Mouse (Mus musculus): ENCODE results near the gene Snrpa. TPM values are rescaled to one million over a fixed set of nuclear protein-coding genes. Genes with fewer than 3 reads are reported as not detected.
A peak's percentile ranks its signal among the peaks of the same experiment; 100 is the strongest.
"Not testable (repeated sequence)": the region's sequence is repeated elsewhere in the genome, so short reads cannot be mapped to it uniquely, and the experiment has no call there.

Gene Snrpa
- total RNA-seq (2021) (10 to 100 TPM; 72.5 to 93.0 TPM), polyA plus RNA-seq (2012; rRNA removed) (223 and 231 TPM in 2 replicates)
- long read RNA-seq, transcript Snrpa-202 (7 exons, 1,336 nt) = major isoform, 41 of 89 reads
- long read RNA-seq, transcript Snrpa-201 (7 exons, 1,365 nt) = minor isoform, 35 of 89 reads
- long read RNA-seq, transcript Snrpa-206 (6 exons, 1,288 nt) = minor isoform, 5 of 89 reads
- long read RNA-seq, partial matches to known transcripts = 4 of 89 reads
- long read RNA-seq, other reads (novel, unspliced or antisense) = 3 of 89 reads

DNA sequence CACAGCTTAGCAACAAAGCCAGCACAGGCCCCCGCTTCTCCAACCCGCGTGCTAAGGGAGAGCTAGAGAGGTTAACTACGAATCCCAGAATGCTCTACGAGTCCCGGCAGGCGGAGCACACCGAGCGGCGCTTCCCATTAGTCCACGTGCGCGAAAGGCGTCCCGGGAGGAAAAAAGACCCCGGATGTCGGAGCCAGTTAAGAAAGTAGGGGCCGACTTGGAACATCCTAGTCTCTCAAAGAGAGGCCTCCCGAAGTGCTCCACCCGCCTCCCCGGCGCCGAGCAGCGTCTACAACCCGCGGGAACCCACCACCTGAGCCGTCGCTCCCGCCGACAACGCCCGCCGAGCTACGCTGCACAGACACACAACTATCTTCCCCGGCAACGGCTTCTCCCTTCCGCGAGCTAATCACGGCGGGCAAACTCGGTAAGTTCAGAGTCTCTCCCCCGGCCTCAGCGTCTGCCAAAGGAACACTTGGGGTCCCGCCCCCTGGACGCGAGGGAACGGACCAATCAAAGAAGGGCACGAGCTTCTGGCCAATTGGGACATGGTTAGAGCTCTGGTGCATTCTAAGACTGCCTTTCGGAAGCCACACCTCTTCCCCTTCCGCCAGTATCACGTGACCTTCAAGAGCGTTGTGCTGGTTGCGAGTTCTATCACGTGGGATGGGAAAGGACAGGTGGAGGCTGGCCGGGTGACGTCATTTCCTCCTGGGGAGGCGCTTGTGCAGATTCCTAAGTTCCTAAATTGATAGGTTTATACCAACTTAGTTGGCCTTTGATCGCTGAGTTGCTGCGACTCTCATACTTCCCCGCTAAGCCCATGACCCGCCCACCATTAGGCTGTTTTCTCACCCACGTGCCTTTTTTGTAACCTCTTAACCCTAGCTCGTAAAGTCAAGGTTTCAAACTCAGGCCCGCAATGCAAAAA lies at the start of gene Snrpa, which contains the start of gene BC024978:
Gene Snrpa, minus strand, starts transcription at position 591 of the 931 bp plus-strand sequence.
Gene BC024978, plus strand, starts transcription at position 101 of the 931 bp plus-strand sequence.
- peak; percentile 98 for DNase-seq

DNA sequence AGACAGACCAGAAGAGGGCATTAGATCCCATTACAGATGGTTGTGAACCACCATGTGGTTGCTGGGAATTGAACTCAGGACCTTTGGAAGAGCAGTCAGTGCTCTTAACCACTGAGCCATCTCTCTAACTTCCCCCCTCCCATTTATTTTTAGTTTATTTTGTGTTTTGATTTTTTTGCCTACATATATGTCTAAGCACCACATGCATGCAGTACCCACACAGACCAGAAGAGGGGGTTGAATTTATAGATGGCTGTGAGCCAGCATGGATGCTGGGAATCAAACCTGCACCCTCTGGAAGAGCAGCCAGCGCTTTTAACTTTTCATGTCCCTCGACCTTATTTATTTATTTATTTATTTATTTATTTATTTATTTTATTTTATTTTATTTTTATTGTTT lies 48.0 kb upstream of the Snrpa start:
- DNase-seq = not testable (repeated sequence)

DNA sequence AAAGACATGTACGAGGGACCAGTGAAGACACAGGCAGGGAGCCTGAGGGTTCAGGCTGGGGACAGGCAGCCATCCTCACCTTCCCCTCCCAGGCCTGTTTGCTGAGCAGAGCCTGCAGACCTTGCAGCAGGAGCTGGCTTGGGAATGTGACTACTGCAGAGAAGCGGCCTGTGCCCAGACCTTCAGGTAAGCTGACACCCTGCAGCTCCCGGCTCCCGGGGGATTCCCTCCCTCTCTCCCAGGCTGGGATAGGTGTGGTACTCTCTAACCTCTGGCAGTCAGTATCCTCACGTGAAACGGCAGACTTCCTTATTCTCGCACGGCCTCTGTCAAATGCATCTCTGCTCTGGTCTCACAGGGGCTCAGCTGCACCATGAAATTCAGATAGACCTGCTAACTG lies 47.1 kb upstream of the Snrpa start:
- no peak for DNase-seq

DNA sequence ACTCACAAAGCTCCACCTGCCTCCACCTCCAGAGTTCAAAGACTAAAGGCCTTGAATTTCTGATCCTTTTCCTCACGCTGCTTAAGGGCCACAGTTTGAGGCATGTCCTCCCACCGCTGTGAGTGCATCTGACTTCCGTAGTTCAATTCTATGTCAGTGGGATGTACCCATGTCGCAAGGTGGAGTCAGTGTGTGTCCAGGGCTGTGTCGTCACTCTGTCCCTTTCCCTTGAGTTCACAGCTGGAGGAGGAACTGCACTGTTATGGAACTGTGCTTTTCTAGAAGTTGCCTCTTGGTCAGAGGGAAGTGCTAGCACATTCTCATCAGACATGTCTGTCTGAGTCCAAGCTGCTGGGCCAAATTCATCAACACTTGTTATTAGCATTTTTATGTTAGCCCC lies 42.5 kb upstream of the Snrpa start:
- no peak for DNase-seq

DNA sequence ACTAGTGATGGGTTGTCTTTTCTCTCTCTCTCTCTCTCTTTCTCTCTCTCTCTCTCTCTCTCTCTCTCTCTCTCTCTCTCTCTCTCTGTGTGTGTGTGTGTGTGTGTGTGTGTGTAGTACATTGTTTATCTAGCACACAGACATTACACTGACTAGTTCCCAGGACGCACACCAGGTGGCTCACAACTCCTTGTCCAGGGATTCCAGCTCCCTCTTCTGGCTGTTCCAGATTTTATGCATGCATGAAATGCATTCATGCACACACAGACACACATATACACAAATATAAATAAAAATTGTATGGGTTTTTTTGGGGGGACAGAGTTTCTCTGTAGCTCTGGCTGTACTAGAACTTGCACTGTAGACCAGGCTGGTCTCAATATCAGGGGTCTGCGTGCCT lies 41.5 kb upstream of the Snrpa start:
- DNase-seq = no peak

DNA sequence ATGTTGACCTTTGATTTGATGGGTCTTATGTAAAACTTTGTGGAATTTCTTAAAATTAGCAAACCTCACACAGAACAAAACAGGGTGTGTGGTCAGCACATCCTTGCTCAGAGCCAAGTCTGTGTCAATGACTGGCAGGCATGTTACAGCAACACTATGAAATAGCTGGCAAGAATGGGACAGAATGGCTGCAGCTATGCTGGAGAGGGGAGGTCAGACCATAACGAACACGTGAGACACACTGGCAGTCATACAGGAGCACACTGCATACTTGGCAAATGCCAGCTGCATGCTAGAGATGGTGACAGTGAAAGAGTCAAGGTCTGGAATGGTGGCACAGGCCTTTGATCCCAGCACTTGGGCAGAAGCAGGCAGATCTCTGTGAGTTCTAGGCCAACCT lies 39.7 kb upstream of the Snrpa start:
- peak; percentile 77 for DNase-seq

DNA sequence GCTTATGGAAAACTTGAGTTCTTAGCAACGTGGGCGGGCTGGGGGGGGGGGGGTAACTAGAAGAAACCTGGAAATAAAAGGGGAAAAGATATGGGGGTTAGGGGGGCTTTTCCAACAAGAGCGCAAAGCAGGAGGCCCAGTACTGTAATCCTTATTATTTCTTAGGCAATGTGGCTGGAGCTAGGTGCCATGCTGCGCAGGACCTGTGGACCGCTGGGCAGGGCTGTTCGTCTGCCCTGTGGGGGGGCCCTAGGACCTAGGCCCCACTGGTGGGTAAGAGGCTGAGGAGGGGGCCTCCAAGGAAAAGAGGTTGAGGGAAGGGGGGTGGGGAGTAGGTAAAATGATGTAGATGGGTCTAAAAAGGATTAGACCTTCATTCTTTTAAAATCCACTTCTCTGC lies 37.2 kb upstream of the Snrpa start:
- DNase-seq = no peak

DNA sequence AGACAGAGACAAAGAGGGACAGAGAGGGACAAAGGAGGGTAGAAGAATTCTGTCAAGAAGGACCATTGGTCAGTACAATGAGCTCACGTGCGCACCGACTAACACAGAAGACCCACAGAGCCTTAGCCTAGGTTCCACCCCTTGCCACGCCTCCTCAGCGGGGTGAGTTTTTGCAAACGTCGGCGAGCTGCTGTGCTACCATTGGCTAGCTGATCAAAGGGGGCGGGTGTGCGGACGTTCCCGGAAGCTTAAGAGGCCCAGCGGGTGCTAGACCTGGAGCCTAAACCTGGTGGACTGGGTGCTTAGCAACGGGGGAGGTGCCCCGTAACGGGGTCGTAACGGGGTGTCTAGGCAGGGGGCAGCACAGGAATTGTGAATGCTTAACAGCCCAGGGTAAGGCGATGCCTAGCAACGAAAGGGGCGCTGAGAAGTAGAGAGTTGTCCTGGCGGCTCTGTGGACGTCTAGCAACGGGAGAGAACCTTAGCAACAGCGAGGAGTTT lies 36.8 kb upstream of the Snrpa start, which contains the start of gene Coq8b:
Gene Coq8b, plus strand, starts transcription at position 243 of the 501 bp plus-strand sequence.
- peak; percentile 97 for DNase-seq

DNA sequence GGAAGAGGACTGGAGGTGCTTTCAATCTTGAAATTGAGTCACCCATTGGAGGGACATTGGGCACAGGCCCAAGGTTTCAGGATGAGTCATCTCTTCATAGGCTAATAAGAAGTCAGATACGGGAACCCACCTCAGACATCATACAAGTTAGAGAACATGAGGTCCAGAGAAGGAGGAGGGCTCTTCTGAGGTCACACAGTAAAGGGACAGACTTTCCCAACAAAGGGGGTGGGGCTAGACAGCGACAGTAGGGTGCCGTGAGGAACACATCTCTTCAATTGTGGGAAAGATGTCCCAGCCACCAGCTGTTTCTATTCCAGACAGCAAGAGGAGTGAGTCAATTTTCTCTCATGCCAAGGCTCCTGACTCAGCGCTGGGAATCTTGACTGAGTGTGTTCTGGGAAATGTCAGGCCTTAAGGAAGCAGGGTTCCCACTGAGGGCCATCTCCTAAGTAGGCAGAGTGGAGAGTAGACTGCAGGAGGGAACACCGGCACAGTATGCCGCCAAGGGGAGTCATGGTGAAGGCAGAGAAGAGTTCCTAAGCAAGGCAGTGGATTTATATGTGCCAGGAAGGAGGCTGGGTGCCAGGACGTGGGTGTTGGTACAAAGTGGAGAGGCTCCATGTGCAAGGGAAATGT lies 35.7 kb upstream of the Snrpa start:
- peak; percentile 93 for DNase-seq

DNA sequence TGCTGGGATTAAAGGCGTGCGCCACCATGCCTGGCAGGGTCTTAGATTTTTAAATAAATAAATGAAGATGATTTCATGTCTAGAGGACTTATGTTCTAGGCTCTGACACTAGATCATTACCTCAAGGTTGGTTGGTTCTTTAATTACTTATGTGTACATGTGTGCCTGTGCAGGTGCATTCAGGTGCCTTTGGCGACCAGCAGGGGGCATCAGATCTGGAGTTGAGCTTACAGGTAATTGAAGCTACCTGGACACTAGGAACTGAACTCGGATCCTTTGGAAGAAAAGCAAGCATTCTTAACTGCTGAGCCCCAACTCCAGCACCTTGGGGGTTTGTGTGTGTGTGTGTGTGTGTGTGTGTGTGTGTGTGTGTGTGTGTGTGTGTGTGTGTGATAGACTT lies 34.7 kb upstream of the Snrpa start:
- DNase-seq = no peak

DNA sequence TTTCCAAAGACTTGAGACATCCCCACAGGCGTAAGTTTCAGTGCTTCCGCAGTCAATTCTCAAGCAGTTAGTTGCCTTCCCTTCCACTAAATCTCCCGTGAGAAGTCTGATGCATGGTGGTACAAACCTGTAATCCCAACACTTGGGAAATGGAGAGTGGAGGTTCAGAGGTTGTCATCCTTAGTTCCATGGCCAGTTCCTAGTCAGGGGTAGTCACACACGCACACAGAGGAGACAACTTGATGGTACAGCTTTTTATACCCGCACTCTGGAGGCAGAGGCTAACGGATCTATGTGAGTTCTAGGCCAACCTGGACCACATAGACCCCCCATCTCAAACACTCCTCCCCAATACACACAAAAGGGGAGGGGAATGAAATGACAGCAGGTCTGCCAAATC lies 32.8 kb upstream of the Snrpa start:
- DNase-seq = no peak

DNA sequence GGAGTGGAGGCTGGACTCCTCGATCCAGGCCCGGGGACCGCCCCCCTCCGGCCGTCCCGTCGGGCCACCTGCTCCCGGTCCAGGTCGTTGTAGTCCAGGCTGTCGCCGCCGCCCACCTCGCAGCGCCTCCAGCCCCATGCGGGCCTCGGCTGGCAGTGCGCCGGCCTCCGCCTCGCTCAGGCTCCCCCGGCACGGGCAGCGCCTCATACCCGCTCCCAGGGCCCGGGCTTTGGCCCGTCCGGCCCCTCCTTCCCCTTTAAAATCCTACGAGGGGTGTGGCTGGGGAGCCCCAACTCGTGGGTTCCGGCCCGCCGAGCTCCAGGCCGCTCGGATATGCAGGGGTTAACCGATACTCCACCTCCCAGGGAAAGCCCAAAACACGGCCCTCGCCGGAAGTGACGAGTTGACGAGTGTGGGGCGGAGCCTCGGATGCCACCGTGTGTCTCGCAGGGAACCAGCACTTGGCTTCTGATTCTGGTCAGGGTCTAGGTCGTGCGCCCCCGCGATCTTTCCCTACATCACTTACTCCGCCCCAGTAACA lies 32.3 kb upstream of the Snrpa start, which contains the start of gene Itpkc:
Gene Itpkc, minus strand, starts transcription at position 381 of the 541 bp plus-strand sequence.
- peak; percentile 96 for DNase-seq

DNA sequence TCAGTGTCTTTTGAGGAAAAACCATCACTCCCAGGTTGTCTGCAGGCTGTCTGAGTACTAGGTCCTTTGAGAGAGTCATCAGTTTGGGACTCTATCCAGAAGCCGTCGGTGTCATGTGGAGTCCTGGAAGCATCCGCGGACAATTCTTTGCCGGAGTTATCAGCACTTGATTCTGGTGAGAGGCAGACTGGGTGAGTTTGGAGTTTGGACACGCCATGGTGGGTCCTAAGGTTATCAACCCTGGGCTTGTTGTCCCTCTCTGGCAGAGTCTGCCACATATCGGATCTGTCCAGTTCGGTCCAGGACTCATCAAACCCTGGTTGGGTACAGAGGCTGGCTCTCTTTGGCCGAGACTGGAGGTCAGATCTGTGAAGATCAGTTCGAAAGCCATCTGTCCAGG lies 31.6 kb upstream of the Snrpa start:
- DNase-seq = peak; percentile 65

DNA sequence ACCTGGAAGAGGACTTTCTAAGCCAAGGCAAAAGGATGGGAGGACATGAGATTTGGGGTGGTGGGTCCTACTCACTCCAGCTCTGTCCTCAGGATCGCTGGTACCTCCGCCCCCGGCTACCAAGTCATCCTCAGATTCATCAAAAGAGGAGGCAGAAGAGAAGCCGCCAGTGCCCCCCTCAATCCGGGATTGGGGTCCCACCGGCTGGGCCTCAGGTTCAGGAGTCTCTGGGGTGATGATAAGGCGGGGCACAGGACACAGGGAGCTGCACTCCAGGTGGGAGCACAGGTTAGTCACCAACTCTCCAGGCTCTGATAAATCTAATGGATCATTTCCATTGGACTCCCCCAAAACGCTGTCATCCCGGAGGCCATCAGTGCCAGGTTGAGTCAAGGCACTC lies 31.2 kb upstream of the Snrpa start:
- no peak for DNase-seq

DNA sequence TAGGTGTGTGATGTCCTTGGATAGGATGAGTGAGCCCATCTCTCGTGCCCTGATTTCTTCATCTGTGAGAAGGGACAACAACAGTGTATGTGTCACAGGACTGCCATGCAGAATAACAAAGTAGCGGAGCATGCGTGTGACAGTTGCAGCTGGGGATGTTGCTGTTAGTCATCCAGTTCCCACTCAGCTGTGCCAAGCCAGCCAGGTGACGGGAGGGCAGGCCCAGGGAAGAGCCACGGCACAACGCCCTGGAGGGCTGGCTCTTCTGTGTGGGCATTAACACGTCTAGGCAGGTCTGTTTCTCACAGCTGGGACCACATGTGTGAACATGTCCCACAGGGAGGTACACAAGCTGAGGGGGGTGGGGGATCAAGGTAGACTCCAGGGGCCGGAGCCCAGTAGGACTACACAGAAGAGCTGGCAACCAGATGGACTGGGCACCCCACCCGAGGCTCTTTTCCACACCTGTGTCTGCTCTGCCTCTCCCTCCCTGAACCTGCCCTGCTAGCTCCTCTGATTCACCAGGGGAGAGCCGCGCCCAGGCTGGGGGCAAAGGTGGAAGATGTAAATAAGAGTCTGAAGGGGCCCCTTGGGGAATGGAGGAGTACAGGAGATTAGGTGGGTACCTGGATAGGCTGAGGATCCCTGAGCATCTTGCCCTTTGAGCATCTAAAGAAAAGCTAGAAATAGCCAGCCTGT lies 29.0 kb upstream of the Snrpa start:
- peak; percentile 81 for DNase-seq

DNA sequence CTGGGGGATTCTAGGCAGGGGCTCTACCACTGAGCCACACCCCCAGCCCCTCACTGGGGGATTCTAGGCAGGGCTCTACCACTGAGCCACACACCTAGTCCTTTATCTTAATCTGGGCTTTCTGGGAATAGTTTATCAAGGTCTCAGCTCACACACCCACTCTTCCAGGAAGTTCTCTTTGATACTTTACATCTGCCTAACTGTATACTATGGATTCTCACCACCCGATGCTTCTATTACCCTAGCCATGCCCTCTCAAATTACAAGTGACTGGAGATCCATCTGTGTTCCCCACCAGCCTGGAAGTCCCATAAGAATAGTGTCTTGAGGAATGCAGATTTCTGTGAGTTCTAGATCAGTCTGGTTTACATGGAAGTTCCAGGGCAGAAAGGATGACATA lies 26.5 kb upstream of the Snrpa start:
- DNase-seq = no peak

DNA sequence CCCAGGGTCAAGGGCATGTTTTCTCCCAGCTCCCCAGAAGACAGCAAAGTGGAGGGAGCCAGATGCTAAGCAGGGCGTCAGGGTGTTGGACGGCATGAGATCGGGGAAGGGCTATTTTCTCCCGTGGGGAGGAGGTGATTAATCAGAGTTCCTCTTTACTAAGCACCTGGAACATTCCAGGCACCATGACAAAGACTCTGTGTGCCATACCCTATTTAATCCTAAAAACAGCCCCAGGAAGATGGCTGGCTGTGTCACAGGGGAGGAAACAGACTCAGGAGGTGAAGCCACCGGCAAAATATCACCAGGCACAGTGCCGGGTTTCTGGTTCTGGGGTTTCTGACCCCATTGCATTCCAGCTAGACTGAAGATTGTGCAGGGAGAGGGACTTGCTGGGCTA lies 25.9 kb upstream of the Snrpa start:
- no peak for DNase-seq

DNA sequence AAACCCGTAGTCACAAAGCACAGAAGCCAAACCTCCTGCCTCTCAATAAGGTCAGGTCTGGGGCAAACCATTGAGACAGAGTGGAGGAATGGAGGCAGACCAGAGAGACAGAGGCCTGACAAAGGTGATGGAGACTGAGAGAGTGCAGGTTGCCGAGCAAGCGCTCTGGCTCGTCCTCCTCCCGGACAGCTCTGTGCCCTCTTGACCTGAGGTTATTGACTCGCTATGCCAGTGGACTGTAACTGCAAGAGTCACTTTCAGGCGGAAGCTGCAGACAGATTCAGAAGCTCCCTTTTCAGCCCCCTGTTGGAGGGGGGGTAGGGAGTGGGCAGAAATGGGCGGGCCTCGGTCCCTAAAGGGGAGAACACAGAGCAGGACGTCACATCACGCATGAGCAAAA lies 23.9 kb upstream of the Snrpa start:
- no peak for DNase-seq

DNA sequence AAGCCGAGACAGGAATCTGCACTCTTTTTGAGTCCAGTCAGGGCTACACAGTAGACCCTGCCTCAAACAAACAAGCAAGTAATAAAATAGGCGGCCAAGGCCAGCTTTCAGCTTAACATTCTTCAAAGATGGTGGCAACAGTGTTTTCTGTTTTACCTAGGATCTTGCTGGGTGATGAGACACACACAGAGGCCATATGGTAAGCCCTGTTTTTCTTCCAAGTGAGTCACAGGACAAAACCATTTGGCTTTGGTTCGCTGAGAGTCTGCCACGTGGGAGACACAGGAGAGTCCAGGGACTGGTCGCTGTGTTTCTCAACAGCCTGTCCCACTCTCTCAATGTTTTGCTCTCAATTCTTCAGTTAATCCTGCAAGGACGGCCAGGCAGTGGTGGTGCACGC lies 22.5 kb upstream of the Snrpa start:
- DNase-seq = peak; percentile 50

DNA sequence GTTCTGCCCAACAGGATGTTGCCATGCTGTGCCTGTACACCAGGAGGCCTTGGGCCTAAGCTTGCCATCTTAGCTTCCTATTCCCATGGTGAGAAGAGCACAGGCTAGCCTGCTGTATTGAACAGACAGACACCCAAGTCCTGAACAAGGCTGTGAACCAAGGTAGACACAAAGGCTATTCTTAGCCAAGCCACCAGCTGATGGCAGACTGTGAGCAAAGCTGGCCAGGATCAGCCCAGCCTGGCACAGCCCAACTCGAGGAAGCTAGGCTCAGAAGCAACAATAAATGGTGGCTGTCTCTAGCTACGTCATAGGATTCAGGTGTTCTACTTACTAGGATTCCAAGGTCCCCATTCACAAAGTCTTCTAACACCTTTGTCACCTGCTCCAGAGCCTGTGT lies 16.6 kb upstream of the Snrpa start:
- DNase-seq = no peak

DNA sequence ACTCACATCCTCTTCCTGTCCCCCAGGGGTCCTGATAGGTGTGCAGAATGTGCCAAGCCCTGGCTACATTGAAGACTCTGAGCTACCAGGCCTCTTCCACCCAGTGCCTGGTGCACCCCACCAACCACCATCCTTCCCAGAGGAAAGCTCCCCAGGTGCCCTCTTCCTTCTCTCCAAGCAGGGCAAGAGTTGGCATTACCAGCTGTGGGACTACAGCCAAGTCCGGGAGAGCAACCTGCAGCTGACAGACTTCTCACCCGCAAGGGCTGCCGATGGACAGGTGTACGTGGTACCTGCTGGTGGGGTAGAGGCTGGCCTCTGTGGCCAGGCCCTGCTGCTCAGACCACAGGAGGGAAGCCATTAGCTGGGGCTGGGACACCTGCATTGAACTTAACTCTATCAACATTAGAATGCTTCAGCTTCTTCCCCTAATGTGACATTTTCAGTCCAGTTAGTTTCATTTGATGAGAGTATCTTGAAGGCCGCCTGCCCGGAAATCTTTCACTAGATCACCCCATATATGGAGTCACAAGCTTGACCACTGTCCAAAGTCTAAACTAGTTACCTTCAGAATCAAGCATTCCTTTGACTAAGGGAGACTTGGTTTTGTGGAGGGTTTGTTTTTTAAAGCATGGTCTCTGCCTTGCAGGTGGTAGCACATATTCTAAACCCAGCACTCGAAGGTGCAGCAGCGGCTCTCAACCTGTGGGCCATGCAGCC lies 7.8 kb upstream of the Snrpa start:
- DNase-seq = no peak
